Mouse (Mus musculus) heart, adult 11 months (tissue): ENCODE data around the gene Sec24b.
A peak's percentile ranks its signal among the peaks of the same experiment; 100 is the strongest.

ENCODE experiments used
- DNase-seq: peaks from one replicate; pipeline ENCODE4 v3.0.0; 2022

Sec24b gene

DNA sequence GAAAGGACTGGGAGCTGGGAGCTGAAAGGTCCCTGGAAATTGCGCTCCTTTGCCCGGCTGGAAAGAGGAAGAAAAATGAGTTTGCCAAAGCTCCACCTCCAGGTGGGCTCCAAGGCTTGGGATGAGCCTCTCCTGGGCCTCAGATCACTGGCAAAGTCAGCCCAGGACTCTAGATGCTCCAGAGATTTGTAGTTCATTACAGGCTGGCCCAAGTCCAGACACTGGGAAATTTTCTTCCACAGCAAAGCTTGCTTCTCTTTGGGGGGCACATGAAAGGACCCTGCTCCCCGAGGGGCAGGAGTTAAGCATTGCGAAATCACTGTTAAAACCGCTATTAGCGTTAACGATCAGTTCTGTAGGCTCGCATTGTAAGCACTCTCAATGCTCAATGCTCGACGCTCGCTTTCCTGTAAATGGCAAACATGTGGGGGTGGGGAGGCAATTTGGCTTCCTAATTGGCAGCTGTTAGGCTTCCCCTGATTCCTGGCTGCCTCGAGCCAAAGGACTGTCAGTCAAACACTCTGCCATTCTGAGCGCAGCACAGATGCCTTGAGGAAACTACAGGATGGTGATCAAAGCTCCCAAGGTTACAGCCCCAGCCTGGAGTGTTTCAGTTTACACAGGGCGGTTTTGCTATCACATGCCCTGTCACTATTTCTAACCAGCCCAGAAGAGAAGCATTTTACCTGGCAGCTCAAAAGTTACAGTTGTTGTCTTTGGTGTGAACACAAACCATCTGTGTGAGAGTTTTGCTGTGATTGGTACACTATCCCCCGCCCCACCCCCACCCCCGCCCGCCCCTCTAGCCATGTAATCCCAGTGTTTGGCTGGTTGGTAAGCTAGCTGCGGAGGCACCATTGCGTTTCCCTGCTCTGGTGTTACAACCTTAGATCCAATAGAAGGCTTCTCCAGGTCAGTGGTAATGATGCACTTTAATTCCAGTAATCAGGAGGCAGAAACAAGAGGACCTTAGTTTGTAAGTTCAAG, 90.5 kb downstream of the Sec24b start:
- peak; percentile 88 for DNase-seq

DNA sequence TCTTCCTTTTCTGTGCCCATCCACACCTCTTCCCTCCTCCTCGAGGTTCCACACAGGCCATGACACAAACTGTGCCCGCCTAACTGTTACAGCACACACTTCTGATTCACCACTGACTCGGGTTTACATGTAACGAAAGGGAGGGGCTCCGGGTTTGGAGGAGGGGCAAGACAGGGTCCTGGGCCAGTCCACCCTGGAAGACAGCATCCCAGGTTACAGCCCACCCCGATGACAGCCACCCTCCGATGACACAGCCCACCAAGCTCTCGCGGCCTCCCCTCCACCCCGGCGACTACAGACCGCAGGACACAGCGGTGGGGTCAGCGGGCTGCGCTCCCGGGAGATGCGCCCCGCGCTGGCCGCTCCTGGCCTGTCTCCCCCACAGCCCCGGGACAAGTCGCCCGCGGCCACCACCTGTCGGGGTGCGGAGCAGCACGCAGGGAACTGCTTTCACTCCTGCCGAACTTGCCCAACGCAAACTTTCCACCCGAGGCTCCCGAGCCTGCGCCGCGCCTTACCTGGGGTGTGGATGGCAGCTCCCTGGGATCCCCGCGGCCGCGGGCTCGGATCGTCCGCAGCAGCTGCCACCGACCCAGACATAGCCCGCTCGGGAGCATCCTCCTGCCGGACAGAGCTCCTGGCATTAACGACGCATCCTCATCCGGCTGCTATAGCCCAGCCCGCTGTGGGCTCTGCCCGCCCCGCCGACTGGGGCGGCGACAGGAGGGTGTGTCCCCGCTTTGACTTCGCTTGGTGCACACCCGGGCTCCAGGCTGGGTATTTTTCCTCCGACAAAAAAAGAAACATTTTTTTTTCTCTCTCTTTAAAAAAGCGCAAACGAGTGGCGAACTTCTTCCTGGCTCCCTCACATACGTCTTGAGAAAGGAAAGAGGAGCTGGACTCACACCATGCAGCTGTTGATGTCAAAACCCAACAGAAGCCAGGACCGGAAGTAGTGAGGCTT, 91.6 kb downstream of the Sec24b start, which contains the start of gene Mcub:
Gene Mcub (minus strand): TSS at position 775 of the 964 bp plus-strand sequence.
- DNase-seq, result peak; percentile 97

- DNase-seq, result no peak
Measured at GRCm38 (mm10) chr3:129969031-129969430, 92.3 kb downstream of the Sec24b start.

DNA sequence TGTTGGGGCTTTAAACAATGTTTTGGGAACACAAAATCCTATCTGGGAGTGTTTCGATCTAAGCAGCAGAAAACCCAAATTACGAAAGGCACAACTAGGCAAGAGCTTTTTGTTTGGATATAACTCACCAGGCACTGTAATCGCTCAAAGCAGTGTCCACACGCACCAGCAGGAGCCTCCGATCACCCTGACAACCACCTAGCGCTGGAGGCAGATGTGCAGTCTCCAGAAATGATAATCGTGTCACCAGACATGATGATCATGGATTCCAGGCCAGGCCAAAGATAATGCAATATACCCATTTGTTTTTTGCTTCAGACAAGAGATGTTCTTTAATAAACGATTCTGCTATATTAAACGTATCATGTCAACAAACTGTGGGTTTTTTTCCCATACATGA, 93.5 kb downstream of the Sec24b start:
- DNase-seq, result peak; percentile 24

DNA sequence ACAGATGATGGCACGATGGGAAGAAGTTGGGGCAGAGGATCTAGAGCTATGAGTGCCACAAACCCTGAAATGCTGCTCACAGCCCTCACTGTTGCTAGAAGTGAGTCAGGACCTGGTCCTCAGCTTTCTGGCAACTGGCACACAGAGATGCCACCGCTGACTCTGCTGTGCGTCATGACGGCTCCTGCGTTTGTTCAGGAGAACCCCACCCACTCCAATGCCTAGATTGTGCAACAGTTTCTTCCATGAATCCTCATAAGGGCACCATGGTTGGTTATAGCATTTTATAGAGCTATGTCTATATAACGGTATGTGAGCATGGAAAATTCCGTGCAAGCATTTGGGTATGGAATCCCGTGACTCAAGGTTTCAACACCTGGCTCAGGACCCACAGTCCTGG, 96.7 kb downstream of the Sec24b start:
- DNase-seq, result peak; percentile 69

DNA sequence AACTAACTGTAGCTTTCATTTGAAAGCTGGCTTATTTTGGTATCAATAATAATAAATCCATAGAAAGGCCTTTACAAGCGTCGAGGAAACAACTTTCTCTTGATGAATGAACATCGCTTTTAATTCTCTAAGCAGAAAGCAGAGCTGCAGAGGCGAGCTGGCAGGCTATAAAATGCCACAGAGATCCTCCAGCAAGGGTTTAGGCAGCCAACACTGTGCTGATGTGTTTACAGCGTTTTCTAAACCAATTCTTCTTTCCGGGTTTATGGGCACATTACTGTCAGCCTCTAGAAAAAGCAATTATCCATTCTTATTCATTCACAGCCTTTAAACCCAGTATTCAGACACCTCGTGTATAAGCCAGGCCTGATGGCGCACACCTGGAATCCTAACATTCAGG, 98.8 kb downstream of the Sec24b start:
- DNase-seq, result peak; percentile 57

DNA sequence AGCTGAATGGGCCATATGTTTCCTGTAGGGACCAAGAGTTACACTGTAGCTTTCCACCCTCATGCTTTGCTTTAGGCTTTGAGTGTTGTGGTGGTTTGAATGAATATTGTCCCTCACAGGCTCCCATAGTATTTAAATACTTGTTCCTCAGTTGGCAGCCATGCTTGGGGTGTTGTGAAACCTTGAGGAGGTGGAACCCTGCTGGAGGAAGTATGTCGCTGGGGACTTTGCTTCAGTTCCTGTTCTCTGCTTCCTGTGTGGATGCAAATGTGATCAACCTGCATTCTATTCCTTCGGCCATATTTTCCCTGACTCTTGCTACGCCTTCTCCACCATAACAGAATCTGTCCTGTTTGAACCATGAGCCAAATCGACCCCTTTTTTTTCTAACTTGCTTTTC, 108.1 kb downstream of the Sec24b start:
- DNase-seq, result peak; percentile 28

- DNase-seq, result peak; percentile 89
Measured at GRCm38 (mm10) chr3:129949158-129949773, 112.1 kb downstream of the Sec24b start.

DNA sequence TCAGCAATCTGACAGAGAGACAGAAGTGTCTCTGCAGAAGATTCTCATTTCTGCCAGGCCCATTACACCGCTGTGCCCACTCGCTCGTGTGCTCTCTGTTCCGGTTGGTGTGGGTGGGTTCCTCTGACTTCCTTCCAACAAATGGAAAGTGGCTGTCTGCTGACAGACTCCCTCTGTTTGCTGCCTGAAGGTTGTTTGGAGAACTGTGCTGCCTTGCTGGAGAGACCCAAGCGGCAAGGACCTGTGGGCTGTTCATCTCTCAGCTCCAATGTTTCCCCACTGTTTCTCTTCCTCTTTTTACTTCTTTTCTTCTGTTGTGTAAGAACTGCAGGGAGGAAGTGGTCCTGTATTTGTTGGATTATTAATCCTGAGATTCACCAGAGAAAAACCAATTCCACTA, 113.0 kb downstream of the Sec24b start:
- DNase-seq, result peak; percentile 97

DNA sequence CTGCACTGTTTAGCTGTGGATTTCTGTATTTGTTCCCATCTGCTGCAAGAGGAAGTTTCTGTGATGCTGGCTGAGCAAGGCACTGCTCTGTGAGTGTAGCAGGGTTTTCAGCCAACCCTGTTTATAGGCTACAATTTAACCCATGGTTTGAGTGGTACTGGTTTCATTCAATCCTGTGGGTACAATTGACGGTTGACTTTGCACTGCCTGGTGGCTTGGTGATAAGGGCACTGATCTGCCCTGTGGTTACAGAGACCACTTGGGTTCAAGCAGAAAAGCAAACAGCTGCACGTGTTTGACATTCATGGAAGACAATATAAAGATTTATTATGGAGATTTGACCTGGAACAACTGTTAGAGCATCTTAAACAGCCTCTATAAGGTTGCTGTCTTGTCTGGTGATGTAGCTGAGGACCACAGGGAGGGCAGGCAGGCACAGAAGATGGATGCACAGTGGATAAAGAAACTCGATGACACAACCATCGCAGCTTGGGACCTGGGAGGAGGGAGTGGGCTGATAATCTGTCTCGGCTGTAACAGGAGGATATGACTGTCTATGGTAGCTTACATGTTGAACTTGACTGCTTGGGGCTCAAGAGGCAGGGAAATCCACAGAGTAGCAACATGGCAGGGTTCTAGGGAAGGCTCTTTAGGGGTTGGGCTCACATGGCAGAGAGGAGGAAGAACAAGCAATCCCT, 115.0 kb downstream of the Sec24b start:
- DNase-seq, result peak; percentile 74

DNA sequence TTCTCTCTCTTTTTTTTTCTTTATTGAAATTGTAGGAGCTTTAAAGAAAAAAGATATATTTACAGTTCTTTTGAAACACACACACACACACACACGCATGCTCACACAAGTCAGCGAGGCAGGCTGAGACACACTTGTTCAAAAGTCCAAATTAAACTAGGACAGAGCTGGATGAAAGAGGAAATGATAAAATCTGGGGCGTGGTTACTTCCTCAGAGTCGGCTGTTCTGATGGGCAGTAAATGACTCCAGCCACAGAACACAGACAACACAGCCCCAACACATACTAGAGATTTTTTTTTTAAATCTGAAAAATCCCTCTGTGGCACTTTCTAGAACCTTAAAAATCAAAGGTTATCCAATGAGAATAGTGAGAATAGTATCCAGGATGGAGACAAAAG, 117.5 kb downstream of the Sec24b start:
- peak; percentile 81 for DNase-seq

GRCm38 (mm10) chr3:129941291-129941690, 120.1 kb downstream of the Sec24b start:
- peak; percentile 6 for DNase-seq

DNA sequence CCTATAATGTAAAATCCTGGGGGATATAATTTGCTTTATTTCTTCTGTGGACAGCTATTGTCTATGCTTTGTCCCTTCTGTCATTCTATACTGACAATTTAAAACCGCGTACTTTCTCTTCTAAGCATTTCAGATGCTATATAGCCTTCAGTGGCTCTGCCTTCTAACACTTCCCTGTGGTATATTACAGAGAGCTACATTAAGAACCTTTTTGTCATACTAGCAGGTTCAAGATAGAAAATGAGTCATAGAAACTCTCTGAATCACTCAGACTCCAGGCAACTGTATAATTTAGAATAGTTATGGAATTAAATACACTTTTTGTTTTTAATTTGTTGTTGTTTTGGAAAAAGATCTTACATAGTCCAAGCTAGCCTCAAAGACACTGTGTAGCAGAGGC, 120.6 kb downstream of the Sec24b start:
- DNase-seq, result no peak

DNA sequence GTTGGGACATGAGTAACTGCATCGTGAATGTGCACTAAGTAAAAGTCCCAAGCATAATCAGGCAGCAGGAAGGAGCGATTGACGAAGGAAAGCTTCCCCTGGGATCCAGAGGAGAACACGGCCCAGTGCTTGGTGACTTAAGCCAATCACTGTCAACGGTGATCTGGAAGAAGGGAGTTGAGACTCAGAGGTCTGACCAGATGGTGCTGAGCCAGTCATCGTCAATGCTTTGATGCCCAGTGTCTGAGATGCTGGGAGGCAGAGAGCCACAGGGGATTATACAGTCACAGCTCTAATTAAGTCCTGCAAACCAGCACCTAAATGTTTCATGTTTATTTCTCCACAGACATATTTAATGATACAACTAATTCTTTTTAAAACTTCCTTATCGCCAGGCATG, 122.3 kb downstream of the Sec24b start:
- peak; percentile 82 for DNase-seq

- DNase-seq, result peak; percentile 84
Measured at GRCm38 (mm10) chr3:129937848-129938247, 123.5 kb downstream of the Sec24b start.

- DNase-seq, result peak; percentile 76
Measured at GRCm38 (mm10) chr3:129936561-129936960, 124.8 kb downstream of the Sec24b start.
